Mouse (Mus musculus): ENCODE results near the gene Trim65. TPM values are rescaled to one million over a fixed set of nuclear protein-coding genes. Genes with fewer than 3 reads are reported as not detected.

Gene Trim65
- polyA plus RNA-seq, 1 experiment from 2014 or later, result 5.7 TPM

Other genes with a start within 250 kb of the Trim65 start
- gene Smim5, start 231.2 kb downstream of the Trim65 start, polyA plus RNA-seq (2015; fragmentation: Nextera tagmentation; extraction: Ambion mirVana), result 3.5 and 5.5 TPM in 2 replicates
- gene Smim6, start 219.1 kb downstream of the Trim65 start, polyA plus RNA-seq (2015; fragmentation: Nextera tagmentation; extraction: Ambion mirVana), result 40.9 and 43.0 TPM in 2 replicates
- gene Sap30bp, start 197.8 kb downstream of the Trim65 start, polyA plus RNA-seq (2015; fragmentation: Nextera tagmentation; extraction: Ambion mirVana), result 34.6 and 36.4 TPM in 2 replicates
- 16.3 and 21.9 TPM in 2 replicates for gene Recql5, start 197.7 kb downstream of the Trim65 start, polyA plus RNA-seq (2015; fragmentation: Nextera tagmentation; extraction: Ambion mirVana)
- gene Itgb4, start 156.4 kb downstream of the Trim65 start, polyA plus RNA-seq (2015; fragmentation: Nextera tagmentation; extraction: Ambion mirVana), result 13.4 and 13.5 TPM in 2 replicates
- 186 and 208 TPM in 2 replicates for gene Galk1, start 118.4 kb downstream of the Trim65 start, polyA plus RNA-seq (2015; fragmentation: Nextera tagmentation; extraction: Ambion mirVana)
- 1,577 and 1,755 TPM in 2 replicates for gene H3f3b, start 103.2 kb downstream of the Trim65 start, polyA plus RNA-seq (2015; fragmentation: Nextera tagmentation; extraction: Ambion mirVana)
- 27.3 and 33.2 TPM in 2 replicates for gene Unk, start 100.8 kb downstream of the Trim65 start, polyA plus RNA-seq (2015; fragmentation: Nextera tagmentation; extraction: Ambion mirVana)
- 6.5 and 8.0 TPM in 2 replicates for gene Unc13d, start 53.2 kb downstream of the Trim65 start, polyA plus RNA-seq (2015; fragmentation: Nextera tagmentation; extraction: Ambion mirVana)
- 70.4 and 77.6 TPM in 2 replicates for gene Wbp2, start 44.1 kb downstream of the Trim65 start, polyA plus RNA-seq (2015; fragmentation: Nextera tagmentation; extraction: Ambion mirVana)
- gene Trim47, start 3.9 kb downstream of the Trim65 start, polyA plus RNA-seq (2015; fragmentation: Nextera tagmentation; extraction: Ambion mirVana), result 27.6 and 30.9 TPM in 2 replicates
- 94.8 and 102 TPM in 2 replicates for gene Mrpl38, start 7.7 kb upstream of the Trim65 start, polyA plus RNA-seq (2015; fragmentation: Nextera tagmentation; extraction: Ambion mirVana)
- 26.8 and 31.8 TPM in 2 replicates for gene Fbf1, start 37.0 kb upstream of the Trim65 start, polyA plus RNA-seq (2015; fragmentation: Nextera tagmentation; extraction: Ambion mirVana)
- 74.8 and 78.3 TPM in 2 replicates for gene Ten1, start 67.7 kb upstream of the Trim65 start, polyA plus RNA-seq (2015; fragmentation: Nextera tagmentation; extraction: Ambion mirVana)
- gene Acox1, start 67.9 kb upstream of the Trim65 start, polyA plus RNA-seq (2015; fragmentation: Nextera tagmentation; extraction: Ambion mirVana), result 33.6 and 38.1 TPM in 2 replicates
- 9.8 and 17.0 TPM in 2 replicates for gene Evpl, start 106.9 kb upstream of the Trim65 start, polyA plus RNA-seq (2015; fragmentation: Nextera tagmentation; extraction: Ambion mirVana)
- gene Srp68, start 143.1 kb upstream of the Trim65 start, polyA plus RNA-seq (2015; fragmentation: Nextera tagmentation; extraction: Ambion mirVana), result 89.5 and 101 TPM in 2 replicates
- 0.15 and 0.35 TPM in 2 replicates for gene Galr2, start 149.8 kb upstream of the Trim65 start, polyA plus RNA-seq (2015; fragmentation: Nextera tagmentation; extraction: Ambion mirVana)
- gene Exoc7, start 176.1 kb upstream of the Trim65 start, polyA plus RNA-seq (2015; fragmentation: Nextera tagmentation; extraction: Ambion mirVana), result 52.3 and 52.9 TPM in 2 replicates
- gene Foxj1, start 204.3 kb upstream of the Trim65 start, polyA plus RNA-seq (2015; fragmentation: Nextera tagmentation; extraction: Ambion mirVana), result 0.97 and 1.1 TPM in 2 replicates